Mouse (Mus musculus) embryonic fibroblast, embryonic 13.5 days (primary cell): ENCODE data around the gene Stx11. TPM values are rescaled to one million over a fixed set of nuclear protein-coding genes. Genes with fewer than 3 reads are reported as not detected.
"Not testable (repeated sequence)": the region's sequence is repeated elsewhere in the genome, so short reads cannot be mapped to it uniquely, and the experiment has no call there.

Experiments used
- H3K27ac ChIP-seq: 2 replicates; pipeline ENCODE4 v1.5.1; 2012; ENCODE audit warnings: low read length, control low read depth, inconsistent platforms; ENCODE audit not compliant: insufficient read depth
- H3K4me1 ChIP-seq: 2 replicates; pipeline ENCODE4 v1.6.1; 2011; ENCODE audit warnings: low read length; ENCODE audit not compliant: control insufficient read depth, insufficient read depth
- H3K4me3 ChIP-seq: 2 replicates; pipeline ENCODE4 v1.5.1; 2011; ENCODE audit warnings: mild to moderate bottlenecking, control low read depth, low read length; ENCODE audit not compliant: insufficient read depth
- CTCF ChIP-seq: IDR thresholded peaks from 2 replicates; pipeline ENCODE4 v1.5.1; 2011; ENCODE audit warnings: mild to moderate bottlenecking, control low read depth, low read length, moderate library complexity, borderline replicate concordance; ENCODE audit not compliant: insufficient read depth
- POLR2A ChIP-seq: IDR thresholded peaks from 2 replicates; pipeline ENCODE4 v1.6.1; 2011; ENCODE audit warnings: low read depth, mild to moderate bottlenecking, control low read depth, low read length, moderate library complexity
- polyA plus RNA-seq: library from polyadenylated mRNA; stranded (reverse); fragments of >200 nt; gene quantifications from 2 replicates; pipeline ENCODE4 v1.2.4, GENCODE M21; 2011; ENCODE audit warnings: low read depth; ENCODE audit not compliant: missing spikeins, insufficient read length

The Stx11 gene
- polyA plus RNA-seq, 1 experiment: 5.1 TPM

- Histone ChIP-seq H3K27ac (peak overlapping the region; percentile 74), H3K4me1 (peaks cover 3% of the 10 kb centered on the region; the same call in 1 of the 2 replicates), H3K4me3 (peak overlapping the region; percentile 88)
- no peak for TF ChIP-seq CTCF
- TF ChIP-seq POLR2A: peak; percentile 29; the same call in 1 of the 2 replicates
Measured at GRCm38 (mm10) chr10:12963362-12964147, 543 bp downstream of the Stx11 start.

GRCm38 (mm10) chr10:12962238-12962637, 1.9 kb downstream of the Stx11 start:
- Histone ChIP-seq H3K27ac (no peak overlapping the region), H3K4me1 (peaks cover 3% of the 10 kb centered on the region; the same call in 1 of the 2 replicates), H3K4me3 (no peak overlapping the region)
- TF ChIP-seq POLR2A: no peak
- no peak for TF ChIP-seq CTCF

DNA sequence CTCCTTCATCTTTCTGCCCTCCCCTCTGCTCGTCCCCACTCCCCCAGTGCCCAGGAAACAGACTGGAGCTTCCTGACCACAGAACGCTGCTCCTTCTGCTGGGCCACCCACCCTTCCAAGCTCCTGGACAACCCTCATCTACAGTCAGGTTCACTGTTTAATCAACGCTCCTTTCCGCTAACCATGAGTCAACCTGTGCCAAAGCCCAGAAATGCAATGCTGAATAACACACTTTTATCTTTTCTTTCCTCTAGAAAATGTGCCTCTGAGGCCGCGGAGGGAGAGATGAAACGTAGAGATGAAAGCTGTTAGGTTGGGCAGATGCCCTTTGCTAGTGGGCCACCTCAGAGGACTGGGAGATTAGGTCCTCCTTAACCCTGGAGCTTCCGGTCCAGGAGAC, 2.6 kb downstream of the Stx11 start:
- H3K27ac ChIP-seq: no peak overlapping the region
- H3K4me1 ChIP-seq: peaks cover 3% of the 10 kb centered on the region; the same call in 1 of the 2 replicates
- TF ChIP-seq POLR2A: no peak
- no peak for TF ChIP-seq CTCF
- no peak overlapping the region for H3K4me3 ChIP-seq

- H3K27ac ChIP-seq: no peak overlapping the region
- no peaks in the 10 kb centered on the region for H3K4me1 ChIP-seq
- H3K4me3 ChIP-seq: no peak overlapping the region
- no peak for TF ChIP-seq CTCF
- TF ChIP-seq POLR2A: no peak
Measured at GRCm38 (mm10) chr10:12957271-12957670, 6.8 kb downstream of the Stx11 start.

DNA sequence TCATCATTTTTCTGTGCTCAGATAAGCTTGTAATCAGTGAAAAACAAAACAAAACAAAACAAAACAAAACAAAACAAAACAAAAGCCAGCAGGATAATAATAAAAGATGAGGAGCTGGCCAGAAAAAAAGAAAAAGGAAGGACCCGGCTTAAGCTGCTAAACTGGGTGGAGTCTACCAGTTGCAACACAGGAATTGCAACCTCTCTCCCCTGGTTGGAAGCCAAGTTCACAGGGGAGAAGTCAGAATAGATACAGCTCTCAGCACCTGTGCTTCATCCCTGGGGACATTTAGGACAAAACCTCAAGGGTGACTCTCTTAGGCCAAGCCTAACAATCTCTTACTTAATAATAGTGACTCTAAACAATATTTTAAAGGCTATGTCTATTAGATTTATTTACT, 8.3 kb downstream of the Stx11 start:
- TF ChIP-seq CTCF: no peak
- Histone ChIP-seq H3K4me3 (no peak overlapping the region), H3K27ac (no peak overlapping the region), H3K4me1 (no peaks in the 10 kb centered on the region)

DNA sequence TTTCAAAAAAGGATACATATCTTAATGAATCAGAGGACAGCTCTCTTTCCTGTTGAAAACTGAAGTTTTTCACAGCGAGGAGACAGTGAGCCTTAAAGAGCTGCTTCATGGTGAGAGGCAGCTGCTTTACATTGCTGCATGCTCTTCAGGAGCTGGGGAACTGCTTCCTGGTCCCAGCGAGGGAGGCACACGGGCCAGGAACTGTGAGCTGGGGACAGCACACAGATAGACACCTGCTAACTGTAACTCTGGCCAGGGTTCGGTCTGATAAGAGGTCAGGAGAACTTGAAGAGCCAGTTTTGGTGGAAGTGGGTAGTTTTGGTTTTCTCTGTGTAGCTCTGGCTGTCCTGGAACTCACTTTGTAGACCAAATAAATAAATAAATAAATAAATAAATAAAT, 12.7 kb downstream of the Stx11 start:
- not testable (repeated sequence) for H3K27ac ChIP-seq

GRCm38 (mm10) chr10:12949299-12949698, 14.8 kb downstream of the Stx11 start:
- no peak for TF ChIP-seq CTCF
- TF ChIP-seq POLR2A: no peak
- Histone ChIP-seq H3K4me1 (no peaks in the 10 kb centered on the region), H3K4me3 (no peak overlapping the region), H3K27ac (no peak overlapping the region)

More for the DNA sequence above, 12.7 kb downstream of the Stx11 start:
- not testable (repeated sequence) for H3K4me1 ChIP-seq, H3K4me3 ChIP-seq

DNA sequence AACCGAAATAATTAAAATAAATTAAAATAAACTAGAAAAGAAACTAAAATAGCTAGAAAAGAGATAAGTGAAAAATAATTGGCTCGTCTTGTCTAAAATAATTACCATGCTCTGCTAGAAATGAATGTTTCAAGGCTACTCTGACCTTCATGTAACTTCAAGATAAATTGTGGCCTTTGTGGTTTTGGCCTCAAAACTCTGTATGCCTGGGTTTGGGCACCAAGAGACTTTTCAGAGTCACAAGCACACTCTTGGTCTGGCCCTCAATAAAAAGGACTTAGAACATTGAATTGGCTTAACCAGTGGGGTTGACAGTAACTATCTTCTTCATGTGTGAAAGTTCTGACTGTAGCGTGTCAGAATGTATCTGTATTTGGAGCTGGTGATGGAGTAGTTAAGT, 16.5 kb downstream of the Stx11 start:
- no peak for TF ChIP-seq POLR2A
- no peak for TF ChIP-seq CTCF
- H3K4me1 ChIP-seq: no peaks in the 10 kb centered on the region
- H3K27ac ChIP-seq: no peak overlapping the region
- H3K4me3 ChIP-seq: no peak overlapping the region

DNA sequence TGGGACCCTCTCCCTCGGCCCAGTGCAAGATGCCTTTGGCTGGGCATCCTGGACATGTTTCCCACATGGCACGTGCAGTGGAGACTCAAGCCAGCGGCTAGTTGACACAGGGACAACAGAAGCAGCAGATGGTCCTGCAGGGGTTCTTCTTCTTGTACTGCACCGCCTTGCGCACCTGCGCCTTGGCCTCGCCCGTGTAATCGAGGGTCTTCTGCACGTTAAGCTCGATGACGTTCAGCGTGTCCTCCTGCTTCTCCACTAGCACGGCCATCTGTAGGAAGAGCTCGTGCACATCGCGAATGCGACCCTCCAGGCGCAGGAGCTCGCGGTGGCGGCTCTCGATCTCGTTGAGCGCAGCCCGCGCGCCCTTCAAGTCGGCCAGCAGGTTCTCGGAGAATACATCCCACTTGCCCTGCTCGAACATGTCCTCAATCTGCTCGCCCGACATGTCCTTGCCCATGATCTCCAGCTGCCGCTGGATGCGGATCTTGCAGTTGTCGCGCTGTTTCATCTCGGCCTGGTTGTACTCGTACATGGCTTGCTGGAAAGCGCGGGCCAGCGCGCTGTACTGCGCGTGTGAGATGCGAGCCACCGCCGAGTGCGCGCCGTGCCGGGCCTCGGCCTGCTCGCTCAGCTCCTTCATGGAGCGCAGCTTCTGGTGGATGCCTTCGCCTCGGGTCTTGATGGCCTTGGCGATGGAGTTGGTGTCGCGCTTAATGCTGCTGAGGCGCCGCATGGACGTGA, 22.9 kb downstream of the Stx11 start:
- no peak for TF ChIP-seq CTCF
- no peak for TF ChIP-seq POLR2A
- no peak overlapping the region for H3K4me3 ChIP-seq
- no peak overlapping the region for H3K27ac ChIP-seq
- H3K4me1 ChIP-seq: no peaks in the 10 kb centered on the region

GRCm38 (mm10) chr10:12938763-12939162, 25.3 kb downstream of the Stx11 start:
- Histone ChIP-seq H3K4me1 (no peaks in the 10 kb centered on the region), H3K27ac (no peak overlapping the region), H3K4me3 (no peak overlapping the region)
- TF ChIP-seq POLR2A: no peak
- TF ChIP-seq CTCF: no peak
